Mouse (Mus musculus) neural tube, embryonic 12.5 days (tissue): ENCODE results near the gene Crb3. TPM values are rescaled to one million over a fixed set of nuclear protein-coding genes. Genes with fewer than 3 reads are reported as not detected.

Source experiments
- ATAC-seq: fragments of 200-750 bp; cut with Nextera tagmentation; 2 replicates; pipeline ENCODE4 v1.8.0; 2017; ENCODE audit warnings: low read depth, mild to moderate bottlenecking, moderate TSS enrichment, moderate library complexity; ENCODE audit not compliant: low FRiP score
- H3K27ac ChIP-seq: fragments of 300-500 bp; sonication (generic); 2 replicates; pipeline ENCODE4 v1.5.1; 2016
- H3K27me3 ChIP-seq: fragments of 300-500 bp; sonication (generic); replicated peaks from 2 replicates; pipeline ENCODE4 v1.6.1; 2016; ENCODE audit warnings: mild to moderate bottlenecking
- H3K36me3 ChIP-seq: fragments of 300-500 bp; sonication (generic); 2 replicates; pipeline ENCODE4 v1.6.1; 2016; ENCODE audit warnings: mild to moderate bottlenecking
- H3K4me1 ChIP-seq: fragments of 300-500 bp; sonication (generic); 2 replicates; pipeline ENCODE4 v1.6.1; 2016
- H3K4me2 ChIP-seq: fragments of 300-500 bp; sonication (generic); replicated peaks from 2 replicates; pipeline ENCODE4 v1.6.1; 2016; ENCODE audit warnings: mild to moderate bottlenecking
- H3K4me3 ChIP-seq: fragments of 300-500 bp; sonication (generic); 2 replicates; pipeline ENCODE4 v1.5.1; 2016
- H3K9ac ChIP-seq: fragments of 300-500 bp; sonication (generic); 2 replicates; pipeline ENCODE4 v1.6.1; 2016; ENCODE audit warnings: mild to moderate bottlenecking
- H3K9me3 ChIP-seq: fragments of 300-500 bp; sonication (generic); 2 replicates; pipeline ENCODE4 v1.6.1; 2016; ENCODE audit warnings: mild to moderate bottlenecking
- WGBS: fragments of 180-500 bp; shearing (Covaris S2); methylation state at CpG from one replicate; pipeline ENCODE4 v1.1.7; 2016; 5-methylcytosine and 5-hydroxymethylcytosine counted together
- polyA plus RNA-seq: library from polyadenylated mRNA; unstranded; fragments of >200 nt; fragmentation: Nextera tagmentation; extraction: Ambion mirVana; gene quantifications from 2 replicates; pipeline ENCODE4 v1.2.1, GENCODE M21; 2016

Gene Crb3
- polyA plus RNA-seq, 1 experiment from 2014 or later: 1.2 TPM

DNA sequence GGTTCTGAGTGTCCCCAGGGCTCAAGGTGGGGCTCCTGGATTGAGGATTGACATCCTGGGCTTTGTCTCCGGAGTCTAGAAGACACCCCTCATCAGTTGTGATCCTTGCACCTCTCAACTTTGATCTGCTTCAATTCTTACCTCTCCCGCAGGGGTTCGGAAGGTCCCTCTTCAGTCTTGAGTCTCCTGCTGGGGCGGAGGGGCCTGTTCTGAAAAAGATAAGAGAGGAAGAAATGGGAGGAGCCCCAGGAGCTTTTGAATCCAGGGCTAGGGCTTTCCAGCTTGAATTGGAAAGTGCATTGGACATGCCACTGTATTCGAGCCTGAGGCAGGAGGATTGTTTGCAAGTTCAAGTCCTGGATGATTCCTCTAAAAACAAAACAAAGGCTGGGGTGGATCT lies 8.0 kb downstream of the Crb3 start:
- ATAC-seq: no peak
- Histone ChIP-seq H3K27me3 (peaks cover 23% of the 10 kb centered on the region), H3K9me3 (no peaks in the 10 kb centered on the region), H3K4me3 (no peak overlapping the region), H3K36me3 (no peaks in the 10 kb centered on the region), H3K4me1 (peaks cover 7% of the 10 kb centered on the region), H3K9ac (no peak overlapping the region), H3K27ac (no peak overlapping the region), H3K4me2 (no peak overlapping the region)
- WGBS: 65% methylated on average over 5 of the region's 5 CpGs

DNA sequence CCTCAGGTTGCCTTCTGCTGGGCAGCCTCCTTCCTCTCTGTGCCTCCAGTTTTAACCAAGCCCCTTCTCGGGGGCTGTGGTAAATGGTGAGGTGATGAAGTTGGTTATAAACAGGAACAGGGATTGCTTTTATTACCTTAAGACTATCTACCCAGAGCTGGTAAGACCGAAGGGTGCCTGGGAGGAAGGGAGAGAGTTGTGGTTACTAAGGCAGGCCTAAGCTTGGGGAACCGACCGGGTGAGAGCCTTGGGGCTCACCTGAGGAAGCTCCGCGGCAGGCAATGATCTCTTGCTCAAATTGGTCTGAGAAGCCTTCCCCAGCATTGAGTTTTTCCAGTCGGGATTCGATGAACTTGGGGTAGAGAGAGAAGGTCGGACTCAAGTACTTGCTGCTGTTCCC lies 11.4 kb downstream of the Crb3 start:
- peak; percentile 19; the same call in 1 of the 2 replicates for ATAC-seq
- H3K9me3 ChIP-seq: no peaks in the 10 kb centered on the region
- no peaks in the 10 kb centered on the region; the same call in none of the 2 replicates for H3K4me1 ChIP-seq
- H3K27ac ChIP-seq: no peak overlapping the region
- no peaks in the 10 kb centered on the region for H3K36me3 ChIP-seq
- H3K4me2 ChIP-seq: peak overlapping the region; percentile 44
- peak overlapping the region; percentile 7; the same call in 1 of the 2 replicates for H3K4me3 ChIP-seq
- H3K27me3 ChIP-seq: no peaks in the 10 kb centered on the region
- 7% methylated on average over 9 of the region's 9 CpGs for WGBS
- H3K9ac ChIP-seq: peak overlapping the region; percentile 9; the same call in 1 of the 2 replicates

DNA sequence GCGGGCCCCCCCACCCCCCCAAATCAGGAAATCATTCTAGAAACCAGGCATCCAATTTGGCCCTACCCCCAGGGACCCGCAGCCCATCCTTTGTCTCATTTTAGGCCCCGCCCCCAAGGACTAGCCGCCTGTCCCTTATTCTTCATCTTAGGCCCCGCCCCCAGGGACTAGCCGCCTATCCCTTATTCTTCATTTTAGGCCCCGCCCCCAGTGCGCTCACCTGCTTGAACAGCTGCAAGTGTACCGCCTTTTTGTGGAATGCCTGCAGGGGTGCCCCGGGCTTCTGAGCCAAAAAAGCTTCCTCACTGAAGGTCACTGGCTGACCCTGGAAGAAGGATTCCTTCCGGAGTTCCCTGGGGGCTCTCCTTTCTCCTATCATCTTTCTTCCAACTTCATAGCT lies 11.8 kb downstream of the Crb3 start:
- ATAC-seq: peak; percentile 34
- Histone ChIP-seq H3K27ac (no peak overlapping the region), H3K27me3 (no peaks in the 10 kb centered on the region), H3K4me1 (no peaks in the 10 kb centered on the region; the same call in none of the 2 replicates), H3K4me3 (peak overlapping the region; percentile 7; the same call in 1 of the 2 replicates), H3K9ac (no peak overlapping the region; the same call in 1 of the 2 replicates), H3K9me3 (no peaks in the 10 kb centered on the region), H3K36me3 (no peaks in the 10 kb centered on the region), H3K4me2 (peak overlapping the region; percentile 44)
- WGBS: 3% methylated on average over 11 of the region's 11 CpGs

DNA sequence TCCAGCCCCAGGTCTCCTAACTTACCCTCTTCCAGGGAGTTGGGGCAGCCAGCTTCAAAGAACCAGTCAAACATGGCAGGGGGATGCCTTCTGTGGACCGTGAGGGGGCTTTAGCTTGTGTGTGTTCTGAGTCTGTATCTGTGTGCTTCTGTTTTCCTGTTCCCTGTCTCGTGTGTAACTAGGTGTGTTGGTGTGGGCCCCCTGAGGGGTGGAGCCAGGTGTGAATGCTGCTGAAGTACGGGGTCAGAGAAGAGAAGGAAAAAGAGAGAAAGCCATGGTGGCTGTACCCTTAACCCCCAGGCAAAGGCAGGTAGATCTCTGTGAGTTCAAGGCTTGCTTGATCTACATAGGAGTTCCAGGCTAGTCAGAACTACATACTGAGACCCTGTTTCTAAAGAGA lies 18.0 kb downstream of the Crb3 start:
- Histone ChIP-seq H3K27me3 (no peaks in the 10 kb centered on the region), H3K9ac (no peak overlapping the region), H3K4me2 (no peak overlapping the region), H3K4me1 (no peaks in the 10 kb centered on the region), H3K36me3 (peaks cover 24% of the 10 kb centered on the region), H3K4me3 (no peak overlapping the region), H3K9me3 (no peaks in the 10 kb centered on the region), H3K27ac (no peak overlapping the region)
- no peak for ATAC-seq
- 62% methylated on average over 3 of the region's 3 CpGs for WGBS

DNA sequence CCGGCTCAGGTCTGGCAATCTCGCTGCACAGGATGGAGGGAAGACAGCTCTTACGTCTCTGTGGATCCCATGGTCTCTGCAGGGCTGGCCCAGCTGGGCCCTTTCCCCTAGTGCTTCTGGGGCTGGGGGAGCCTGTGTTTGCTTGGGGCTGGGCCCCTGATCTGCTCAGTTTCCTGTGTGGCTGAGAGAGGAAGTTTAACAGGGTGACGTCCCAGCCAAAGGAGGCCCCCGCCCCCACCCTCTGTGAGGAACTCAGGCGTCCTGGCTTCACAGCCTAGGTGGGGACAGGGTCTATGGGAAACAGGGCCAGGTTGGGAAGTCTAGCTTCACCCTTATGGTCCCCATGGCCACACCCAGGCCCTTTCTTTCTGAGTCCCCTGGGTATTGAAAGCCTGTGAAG lies 19.4 kb downstream of the Crb3 start, which contains the start of gene Dennd1c:
Dennd1c (minus strand) TSS at position 179 of the 400 bp plus-strand sequence.
- H3K9me3 ChIP-seq: no peaks in the 10 kb centered on the region
- no peak within 1 kb of the TSS for H3K4me3 ChIP-seq
- 0 out of 2 replicates have a peak, but pooled peaks have one; percentile 23 for ATAC-seq
- H3K4me1 ChIP-seq: no peaks in the 10 kb centered on the region
- H3K9ac ChIP-seq: no peak within 1 kb of the TSS
- 62% methylated on average over 6 of the region's 6 CpGs for WGBS
- peaks cover 29% of the 10 kb centered on the region for H3K36me3 ChIP-seq
- no peak within 1 kb of the TSS for H3K27ac ChIP-seq
- no peak within 1 kb of the TSS for H3K4me2 ChIP-seq
- no peaks in the 10 kb centered on the region for H3K27me3 ChIP-seq

DNA sequence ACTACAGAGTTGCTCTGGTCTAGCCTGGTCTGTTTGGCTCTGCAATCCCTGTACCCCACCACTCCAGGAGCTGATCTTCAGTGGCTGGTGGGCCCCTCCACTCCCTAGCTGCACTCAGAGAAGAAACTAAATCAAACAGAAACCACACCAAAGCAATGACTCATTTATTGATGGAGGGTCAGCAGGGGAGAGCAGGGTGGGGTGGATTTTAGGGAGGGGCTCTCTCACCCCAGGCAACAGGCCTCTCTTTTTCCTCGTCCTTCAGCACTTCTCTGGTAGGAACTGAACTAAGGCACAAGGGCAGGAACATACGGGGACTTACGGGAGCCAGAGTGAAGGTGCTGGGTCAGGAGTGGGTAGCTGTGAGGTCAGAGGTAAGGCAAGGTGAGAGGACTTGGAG lies 21.0 kb downstream of the Crb3 start:
- Histone ChIP-seq H3K27me3 (no peaks in the 10 kb centered on the region), H3K36me3 (peaks cover 40% of the 10 kb centered on the region), H3K9ac (no peak overlapping the region), H3K9me3 (no peaks in the 10 kb centered on the region), H3K27ac (no peak overlapping the region), H3K4me1 (0 out of 2 replicates have a peak, but pooled peaks cover 5% of the 10 kb centered on the region), H3K4me2 (no peak overlapping the region), H3K4me3 (no peak overlapping the region)
- no peak for ATAC-seq
- 70% methylated on average over 3 of the region's 3 CpGs for WGBS

DNA sequence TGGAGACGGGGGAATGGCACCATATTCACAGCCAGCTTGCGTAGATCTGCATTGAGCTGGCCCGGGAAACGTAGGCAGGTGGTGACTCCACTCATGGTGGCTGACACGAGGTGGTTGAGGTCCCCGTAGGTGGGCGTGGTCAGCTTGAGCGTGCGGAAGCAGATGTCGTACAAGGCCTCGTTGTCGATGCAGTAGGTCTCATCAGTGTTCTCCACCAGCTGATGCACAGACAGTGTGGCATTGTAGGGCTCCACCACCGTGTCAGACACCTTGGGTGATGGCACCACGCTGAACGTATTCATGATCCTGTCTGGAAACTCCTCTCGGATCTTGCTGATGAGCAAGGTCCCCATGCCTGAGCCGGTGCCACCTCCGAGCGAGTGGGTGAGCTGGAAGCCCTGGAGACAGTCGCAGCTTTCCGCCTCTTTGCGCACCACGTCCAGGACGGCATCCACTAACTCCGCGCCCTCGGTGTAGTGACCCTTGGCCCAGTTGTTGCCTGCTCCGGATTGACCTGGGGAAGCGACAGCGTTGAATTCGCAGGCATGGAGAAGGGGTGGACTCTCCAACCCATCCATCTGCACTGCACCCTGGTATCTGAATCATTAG lies 22.4 kb downstream of the Crb3 start:
- no peak for ATAC-seq
- H3K36me3 ChIP-seq: peaks cover 40% of the 10 kb centered on the region
- no peak overlapping the region for H3K4me2 ChIP-seq
- H3K9ac ChIP-seq: no peak overlapping the region
- H3K4me3 ChIP-seq: no peak overlapping the region
- no peaks in the 10 kb centered on the region for H3K9me3 ChIP-seq
- no peak overlapping the region for H3K27ac ChIP-seq
- H3K27me3 ChIP-seq: no peaks in the 10 kb centered on the region
- H3K4me1 ChIP-seq: peaks cover 9% of the 10 kb centered on the region; the same call in 1 of the 2 replicates
- 94% methylated on average over 31 of the region's 31 CpGs for WGBS

DNA sequence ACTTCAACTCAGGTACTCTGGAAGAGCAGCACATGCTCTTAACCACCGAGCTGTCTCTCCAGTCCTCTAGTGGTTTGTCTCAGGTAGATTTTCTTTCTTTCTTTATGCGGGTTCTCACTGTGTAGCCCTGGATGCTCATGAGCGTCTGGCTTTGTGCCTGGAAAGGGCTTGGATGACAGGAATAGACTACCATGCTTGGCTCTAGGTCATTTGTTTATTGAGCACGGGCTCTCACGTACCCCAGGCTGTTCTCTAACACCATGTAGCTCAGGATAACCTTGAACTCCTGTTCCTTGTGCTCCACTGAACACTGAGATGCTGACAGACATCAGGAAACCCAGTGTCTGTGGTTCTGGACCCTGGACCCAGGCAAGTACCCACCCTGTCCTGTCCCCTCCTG lies 23.6 kb downstream of the Crb3 start:
- no peak overlapping the region for H3K9ac ChIP-seq

DNA sequence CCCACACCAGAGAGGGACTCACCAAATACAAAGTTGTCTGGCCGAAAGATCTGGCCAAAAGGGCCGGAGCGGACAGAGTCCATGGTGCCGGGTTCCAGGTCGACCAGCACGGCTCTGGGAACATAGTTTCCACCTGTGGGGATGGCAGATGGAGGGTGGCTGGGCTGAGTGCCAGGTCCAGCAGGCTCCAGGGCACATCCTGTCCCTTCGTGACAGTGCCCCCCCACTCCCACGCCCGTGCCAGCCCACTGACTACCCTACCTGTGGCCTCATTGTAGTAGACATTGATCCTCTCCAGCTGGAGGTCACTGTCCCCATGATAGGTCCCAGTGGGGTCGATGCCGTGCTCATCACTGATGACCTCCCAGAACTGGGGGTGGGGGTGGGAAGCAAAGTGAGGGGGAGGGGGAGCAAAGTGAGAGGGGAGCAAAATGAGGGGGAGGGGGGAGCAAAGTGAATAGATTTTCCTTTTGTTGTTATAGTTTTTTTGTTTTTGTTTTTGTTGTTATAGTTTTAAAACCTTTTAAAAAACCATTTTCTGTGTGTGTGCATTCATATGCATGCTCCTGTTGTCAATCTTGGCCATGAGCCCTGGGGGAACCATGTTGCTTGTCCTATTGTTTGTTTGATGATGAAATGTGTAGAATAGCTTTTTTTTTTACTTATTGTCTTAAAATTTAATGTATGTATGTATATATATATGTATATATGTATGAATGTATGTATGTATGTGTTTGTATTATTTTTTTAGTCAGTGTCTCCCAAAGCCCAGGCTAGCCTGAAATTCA lies 27.3 kb downstream of the Crb3 start:
- no peaks in the 10 kb centered on the region for H3K27me3 ChIP-seq
- H3K9me3 ChIP-seq: no peaks in the 10 kb centered on the region
- H3K27ac ChIP-seq: no peak overlapping the region
- peaks cover 18% of the 10 kb centered on the region; the same call in 1 of the 2 replicates for H3K4me1 ChIP-seq
- ATAC-seq: no peak
- H3K4me3 ChIP-seq: no peak overlapping the region
- H3K4me2 ChIP-seq: peak overlapping the region; percentile 59
- H3K9ac ChIP-seq: no peak overlapping the region
- H3K36me3 ChIP-seq: peaks cover 24% of the 10 kb centered on the region
- 88% methylated on average over 11 of the region's 11 CpGs for WGBS

More for the DNA sequence above, 23.6 kb downstream of the Crb3 start:
- ATAC-seq: no peak
- peaks cover 18% of the 10 kb centered on the region; the same call in 1 of the 2 replicates for H3K4me1 ChIP-seq
- no peak overlapping the region for H3K27ac ChIP-seq
- H3K27me3 ChIP-seq: no peaks in the 10 kb centered on the region
- no peak overlapping the region for H3K4me3 ChIP-seq
- 92% methylated on average over 5 of the region's 5 CpGs for WGBS
- peaks cover 40% of the 10 kb centered on the region for H3K36me3 ChIP-seq
- no peak overlapping the region for H3K4me2 ChIP-seq
- H3K9me3 ChIP-seq: no peaks in the 10 kb centered on the region

DNA sequence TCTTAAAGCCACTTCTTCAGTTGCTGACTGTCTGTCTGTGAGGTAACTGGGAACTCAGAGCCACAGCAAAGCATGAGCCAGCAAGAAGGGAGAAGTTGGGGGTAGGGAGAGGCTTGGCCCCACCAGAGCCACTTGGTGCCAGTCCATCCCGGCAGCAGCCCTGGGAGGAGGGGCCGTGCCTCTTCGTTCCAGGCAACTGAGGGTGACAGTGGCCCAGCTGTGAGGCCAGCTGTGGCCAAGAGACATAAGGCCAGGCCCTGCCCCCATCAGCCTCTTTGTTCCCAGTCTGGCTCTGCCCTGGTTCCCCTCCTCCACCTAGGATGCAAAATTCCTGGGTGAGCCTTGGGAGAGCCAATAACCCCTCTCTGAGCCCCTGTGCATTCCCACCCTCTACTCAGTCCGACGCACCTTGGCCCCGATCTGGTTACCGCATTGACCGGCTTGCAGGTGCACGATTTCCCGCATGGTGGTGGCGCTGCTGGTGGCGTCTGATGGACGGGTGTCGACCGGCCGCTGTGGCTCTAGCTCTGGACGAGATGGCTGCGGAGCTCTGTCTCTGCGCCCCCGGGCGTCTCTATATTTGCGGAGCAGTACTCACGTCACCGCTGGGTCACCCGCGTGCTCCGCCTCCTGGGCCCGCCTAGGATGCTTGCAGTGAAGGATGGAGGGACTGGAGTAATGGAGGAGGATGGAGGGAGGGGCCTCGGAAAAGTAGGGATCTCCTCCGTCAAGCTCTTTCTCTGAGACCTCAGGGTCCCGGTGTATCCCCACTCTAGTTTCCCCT lies 28.3 kb downstream of the Crb3 start, which contains the start of gene Tubb4a:
Tubb4a (minus strand) TSS at position 734 of the 784 bp plus-strand sequence.
- H3K4me2 ChIP-seq: peak within 1 kb of the TSS; percentile 59
- H3K4me1 ChIP-seq: peaks cover 18% of the 10 kb centered on the region; the same call in 1 of the 2 replicates
- 2% methylated on average over 31 of the region's 31 CpGs for WGBS
- H3K4me3 ChIP-seq: peak within 1 kb of the TSS; percentile 46
- ATAC-seq: peak; percentile 95
- peak within 1 kb of the TSS; percentile 61 for H3K9ac ChIP-seq
- peaks cover 15% of the 10 kb centered on the region; the same call in 1 of the 2 replicates for H3K36me3 ChIP-seq
- H3K27me3 ChIP-seq: no peaks in the 10 kb centered on the region
- 0 out of 2 replicates have a peak, but pooled peaks cover 4% of the 10 kb centered on the region for H3K9me3 ChIP-seq
- H3K27ac ChIP-seq: no peak within 1 kb of the TSS; the same call in 1 of the 2 replicates

DNA sequence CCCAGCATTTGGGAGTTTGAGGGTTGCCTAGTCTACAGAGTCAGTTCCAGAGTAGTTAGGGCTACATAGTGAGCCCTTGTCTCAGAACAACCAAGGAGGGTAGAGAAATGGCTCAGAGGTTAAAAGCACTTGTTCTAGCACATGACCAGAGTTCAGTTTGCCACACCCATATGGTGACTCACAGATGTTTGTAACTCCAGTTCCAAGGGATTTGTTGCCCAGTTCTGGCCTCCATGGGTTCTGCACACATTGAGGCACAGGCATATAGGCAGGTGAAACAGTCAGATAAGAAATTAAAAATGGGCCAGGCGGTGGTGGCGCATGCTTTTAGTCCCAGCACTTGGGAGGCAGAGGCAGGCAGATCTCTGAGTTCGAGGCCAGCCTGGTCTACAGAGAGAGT lies 35.3 kb downstream of the Crb3 start:
- peaks cover 5% of the 10 kb centered on the region; the same call in 1 of the 2 replicates for H3K4me1 ChIP-seq
- H3K27me3 ChIP-seq: peaks cover 5% of the 10 kb centered on the region
- WGBS: 93% methylated on average over 3 of the region's 3 CpGs
- no peak overlapping the region for H3K4me3 ChIP-seq
- 0 out of 2 replicates have a peak, but pooled peaks cover 6% of the 10 kb centered on the region for H3K9me3 ChIP-seq
- H3K36me3 ChIP-seq: no peaks in the 10 kb centered on the region
- no peak overlapping the region for H3K9ac ChIP-seq
- no peak overlapping the region for H3K27ac ChIP-seq
- no peak overlapping the region for H3K4me2 ChIP-seq
- no peak for ATAC-seq
